7 mouse cellular contexts compared by ENCODE assay signal in the genomic region with DNA sequence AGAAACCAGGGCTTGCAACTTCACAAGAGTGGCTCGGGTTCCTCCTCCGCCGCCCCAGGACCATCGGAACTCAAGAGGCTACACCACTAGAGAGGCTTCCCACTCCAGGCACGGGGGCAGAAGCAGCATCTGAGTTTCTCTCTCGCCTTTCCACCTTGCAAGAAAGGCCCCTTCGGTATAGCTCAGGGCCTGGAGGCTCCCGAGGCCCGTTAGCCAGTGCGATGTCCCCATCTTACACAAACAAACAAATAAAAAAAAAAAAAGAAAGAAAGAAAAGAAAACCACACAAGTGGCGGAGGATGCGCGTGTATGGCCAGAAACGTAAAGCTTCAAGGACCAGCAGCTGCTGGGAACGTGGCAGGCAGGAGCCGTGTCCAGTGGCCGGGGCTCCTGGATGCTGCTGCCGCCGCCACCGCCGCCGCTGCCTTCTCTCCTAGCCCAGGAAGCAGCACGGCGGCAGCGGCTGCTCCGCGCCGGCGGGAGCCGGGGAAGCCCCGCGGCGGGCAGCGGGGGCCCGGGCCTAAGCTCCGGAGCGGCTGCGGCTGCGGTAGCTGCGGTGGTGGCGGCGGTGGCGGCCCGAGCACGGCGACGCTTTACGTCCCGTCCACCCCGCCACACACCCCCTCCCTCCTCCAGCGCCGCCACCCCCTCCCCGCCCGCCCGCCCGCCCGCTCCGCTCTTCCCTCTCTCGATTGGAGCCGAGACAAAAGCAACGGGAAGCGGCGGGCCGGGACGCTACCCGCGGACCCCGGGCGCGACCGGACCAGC. TPM values are rescaled to one million over a fixed set of nuclear protein-coding genes. Genes with fewer than 3 reads are reported as not detected.
A peak's percentile ranks its signal among the peaks of the same experiment; 100 is the strongest.
DNase-seq lines count a peak whose midpoint lies in the region; ATAC-seq lines count a peak whose summit lies in the region.

No protein-coding gene starts in this region.

- peaks cover 10% of the 10 kb centered on the region for H3K4me1 ChIP-seq in hindbrain, embryonic 16.5 days (ENCODE audit: control insufficient read depth, insufficient read depth, low read depth, low read length)

- H3K27me3 ChIP-seq in hindbrain, embryonic 16.5 days (replicated peaks; ENCODE audit: control insufficient read depth, insufficient read depth, low read length), result no peaks in the 10 kb centered on the region

- peaks cover 9% of the 10 kb centered on the region for H3K36me3 ChIP-seq in hindbrain, embryonic 16.5 days (ENCODE audit: control insufficient read depth, insufficient read depth, low read length)

- DNase-seq in T-cell, adult 2 months (ENCODE audit: low spot score), result peak; percentile 61
- DNase-seq in cerebellum, adult 8-10 months, result peak; percentile 47
- peak; percentile 64 for DNase-seq in left cerebral cortex, postnatal 4 days
- peak; percentile 55 for DNase-seq in mesoderm, embryonic 11.5 days (ENCODE audit: low read depth, low spot score)
- DNase-seq in skeletal muscle tissue, adult 2 months (ENCODE audit: low read depth, low spot score), result peak; percentile 3

- peak overlapping the region; percentile 79 for H3K4me3 ChIP-seq in hindbrain, embryonic 16.5 days (ENCODE audit: low read length)

- under 1% methylated on average over 38 of the region's 71 CpGs for WGBS in hindbrain, embryonic 16.5 days

- intact Hi-C loops in left cerebral cortex, postnatal 4 days (cut with DNase I), result no loop called here

- ATAC-seq in frontal cortex, adult (ENCODE audit: low TSS enrichment), result peak; percentile 39
- ATAC-seq in hindbrain, embryonic 16.5 days, result peak; percentile 85

- H3K9me3 ChIP-seq in hindbrain, embryonic 16.5 days (ENCODE audit: control insufficient read depth, low read length), result no peaks in the 10 kb centered on the region

- peak overlapping the region; percentile 58 for H3K4me2 ChIP-seq in hindbrain, embryonic 16.5 days (ENCODE audit: low read length)

- H3K27ac ChIP-seq in hindbrain, embryonic 16.5 days (ENCODE audit: low read depth, low read length), result peak overlapping the region; percentile 98

- H3K9ac ChIP-seq in hindbrain, embryonic 16.5 days (ENCODE audit: low read depth, low read length), result peak overlapping the region; percentile 97

RNA-seq across cellular contexts. Expression of gene Cnot2, which starts 0.5 kb away (rescaled TPM):
- polyA plus RNA-seq in hindbrain, embryonic 16.5 days (2015; fragmentation: Nextera tagmentation; extraction: Ambion mirVana), result 76.3 and 87.7 TPM in 2 replicates
- 10 to 100 TPM; 79.8 to 88.3 TPM for total RNA-seq in left cerebral cortex, postnatal 4 days (2021)

Comparison
In these comparisons a context has a peak if more than half of its experiments do, and no peak if none do; other contexts are left out.
1. Peak in every context shown above with its lines: DNase-seq, ATAC-seq, H3K4me3 ChIP-seq and H3K27ac ChIP-seq.
2. DNase-seq: peak in every context shown above with its lines; median percentile 64 in left cerebral cortex, postnatal 4 days; 61 in T-cell, adult 2 months; 55 in mesoderm, embryonic 11.5 days; 47 in cerebellum, adult 8-10 months; 3 in skeletal muscle tissue, adult 2 months.